Mouse (Mus musculus) olfactory bulb, adult 2 months (tissue): ENCODE results near the gene Gm28038.

ENCODE experiments used
- CTCF ChIP-seq: fragments of 200-500 bp; IDR thresholded peaks from 2 replicates; pipeline ENCODE4 v1.5.1; 2012; ENCODE audit warnings: low read depth, mild to moderate bottlenecking, low read length, moderate library complexity; ENCODE audit not compliant: insufficient read depth
- POLR2A ChIP-seq: fragments of 200-500 bp; IDR thresholded peaks from 2 replicates; pipeline ENCODE4 v1.6.1; 2012; ENCODE audit warnings: mild to moderate bottlenecking, low read depth, low read length, moderate library complexity; ENCODE audit not compliant: insufficient read depth

DNA sequence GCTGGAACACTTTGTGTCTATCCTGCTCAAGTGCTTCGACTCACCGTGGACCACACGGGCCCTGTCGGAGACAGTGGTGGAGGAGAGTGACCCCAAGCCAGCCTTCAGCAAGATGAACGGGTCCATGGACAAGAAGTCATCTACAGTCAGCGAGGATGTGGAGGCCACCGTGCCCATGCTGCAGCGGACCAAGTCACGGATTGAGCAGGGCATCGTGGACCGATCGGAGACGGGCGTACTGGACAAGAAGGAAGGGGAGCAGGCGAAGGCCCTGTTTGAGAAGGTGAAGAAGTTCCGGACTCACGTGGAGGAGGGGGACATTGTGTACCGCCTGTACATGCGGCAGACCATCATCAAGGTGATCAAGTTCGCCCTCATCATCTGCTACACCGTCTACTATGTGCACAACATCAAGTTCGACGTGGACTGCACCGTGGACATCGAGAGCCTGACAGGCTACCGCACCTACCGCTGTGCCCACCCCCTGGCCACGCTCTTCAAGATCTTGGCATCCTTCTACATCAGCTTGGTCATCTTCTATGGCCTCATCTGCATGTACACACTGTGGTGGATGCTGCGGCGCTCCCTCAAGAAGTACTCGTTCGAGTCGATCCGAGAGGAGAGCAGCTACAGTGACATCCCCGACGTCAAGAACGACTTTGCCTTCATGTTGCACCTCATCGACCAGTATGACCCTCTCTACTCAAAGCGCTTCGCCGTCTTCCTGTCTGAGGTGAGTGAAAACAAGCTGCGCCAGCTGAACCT, 25.0 kb upstream of the Gm28038 start:
- TF ChIP-seq CTCF (no peak), POLR2A (no peak)
